Mouse (Mus musculus): ENCODE measurements around the gene Tmem44.

- TF ChIP-seq CTCF (IDR thresholded peaks at IDR 0.05; ENCODE audit: low read depth, low read length) (no peak), POLR2A (IDR thresholded peaks at IDR 0.05; ENCODE audit: borderline replicate concordance, low read depth, low read length) (no peak)
Observed at GRCm38 (mm10) chr16:30505311-30506031, 45.2 kb downstream of the Tmem44 start.
